Mouse (Mus musculus): ENCODE measurements at regions not wholly inside any gene's neighbourhood (a gene's known extent, or its start where the extent isn't known, plus 50 kb on each side); places are given as distances from the start of the nearest gene placed in this dataset.

- TF ChIP-seq POLR2A (IDR thresholded peaks at IDR 0.05; ENCODE audit: borderline replicate concordance, low read depth, low read length) (no peak), CTCF (IDR thresholded peaks at IDR 0.05; ENCODE audit: low read depth, low read length) (no peak)
Observed at GRCm38 (mm10) chr8:112297021-112297420, 272.8 kb upstream of the Cntnap4 start.

Measured in bone marrow macrophage, adult 2 months (primary cell).